Mouse (Mus musculus): ENCODE data around the gene Cyp4a29. TPM values are rescaled to one million over a fixed set of nuclear protein-coding genes. Genes with fewer than 3 reads are reported as not detected.

The Cyp4a29 gene
- not detected for polyA plus RNA-seq (2017; shearing (Covaris generic))

GRCm38 (mm10) chr4:115241784-115242183, at the start of gene Cyp4a29:
Gene Cyp4a29 (plus strand): TSS chr4:115242084.

DNA sequence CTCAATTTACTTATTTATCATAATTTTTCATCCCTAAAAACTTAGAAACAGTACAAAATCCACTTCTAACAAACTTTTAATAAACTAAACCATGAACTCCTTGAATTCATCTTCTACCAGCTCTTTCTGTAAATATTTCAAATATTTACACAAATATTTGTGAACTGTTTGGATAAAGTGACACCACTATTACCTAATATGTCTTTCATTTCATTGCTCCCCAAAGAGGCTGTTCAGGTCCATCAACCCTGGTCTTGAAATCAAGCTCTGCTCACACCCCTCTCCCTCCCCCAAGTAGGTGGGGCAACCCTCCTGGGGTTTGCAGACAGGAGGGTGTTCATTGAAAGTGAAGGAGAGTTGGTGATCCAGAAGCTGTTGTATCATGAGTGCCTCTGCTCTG, 56.9 kb downstream of the Cyp4a29 start, which contains the start of gene Cyp4a12a:
Gene Cyp4a12a, plus strand, starts transcription at position 301 of the 400 bp plus-strand sequence.

Other genes starting within 250 kb of the Cyp4a29 start
- 0.30 TPM for gene Stil, start 241.9 kb upstream of the Cyp4a29 start, polyA plus RNA-seq (2017; shearing (Covaris generic))
- not detected for gene Tal1, start 185.7 kb upstream of the Cyp4a29 start, polyA plus RNA-seq (2017; shearing (Covaris generic))
- gene Pdzk1ip1, start 153.4 kb upstream of the Cyp4a29 start, polyA plus RNA-seq (2017; shearing (Covaris generic)) = 0.48 TPM
- gene Cyp4x1, start 107.8 kb upstream of the Cyp4a29 start, polyA plus RNA-seq (2017; shearing (Covaris generic)) = 0.18 TPM
- not detected for gene Cyp4a12a, start 57.0 kb downstream of the Cyp4a29 start, polyA plus RNA-seq (2017; shearing (Covaris generic))
- not detected for gene Cyp4a12b, start 169.5 kb downstream of the Cyp4a29 start, polyA plus RNA-seq (2017; shearing (Covaris generic))
- not detected for gene Cyp4a30b, start 210.5 kb downstream of the Cyp4a29 start, polyA plus RNA-seq (2017; shearing (Covaris generic))

Measured in effector memory CD4-positive, alpha-beta T cell, adult 7 months (primary cell).